Mouse (Mus musculus) heart, adult 2 months (tissue): Measurements from ENCODE around the gene Tnfaip3. TPM values are rescaled to one million over a fixed set of nuclear protein-coding genes. Genes with fewer than 3 reads are reported as not detected.

ENCODE experiments used
- DNase-seq, 2 experiments: peaks; one replicate each; pipeline ENCODE4 v3.0.0; 2021
- H3K27ac ChIP-seq: fragments of 200-600 bp; 2 replicates; pipeline ENCODE4 v1.8.1; 2022
- H3K27me3 ChIP-seq: fragments of 200-500 bp; 2 replicates; pipeline ENCODE4 v1.6.1; 2012; ENCODE audit warnings: mild to moderate bottlenecking, low read length, inconsistent platforms, mixed read lengths; ENCODE audit not compliant: control insufficient read depth, insufficient read depth
- H3K36me3 ChIP-seq: fragments of 200-500 bp; 2 replicates; pipeline ENCODE4 v1.6.1; 2012; ENCODE audit warnings: low read length, inconsistent platforms; ENCODE audit not compliant: control insufficient read depth, insufficient read depth
- H3K4me1 ChIP-seq: fragments of 200-500 bp; 2 replicates; pipeline ENCODE4 v1.6.1; 2011; ENCODE audit warnings: low read length; ENCODE audit not compliant: control insufficient read depth, insufficient read depth
- H3K4me3 ChIP-seq: fragments of 200-600 bp; 2 replicates; pipeline ENCODE4 v1.8.1; 2022
- H3K79me2 ChIP-seq: fragments of 200-500 bp; replicated peaks from 2 replicates; pipeline ENCODE4 v1.6.1; 2012; ENCODE audit warnings: mild to moderate bottlenecking, inconsistent platforms, low read length, moderate library complexity, mixed read lengths; ENCODE audit not compliant: control insufficient read depth, insufficient read depth
- H3K9ac ChIP-seq: fragments of 200-500 bp; 2 replicates; pipeline ENCODE4 v1.6.1; 2012; ENCODE audit warnings: low read depth, mild to moderate bottlenecking, control low read depth, inconsistent platforms, low read length, mixed read lengths
- CTCF ChIP-seq: fragments of 200-600 bp; IDR thresholded peaks from 2 replicates; pipeline ENCODE4 v1.8.1; 2022; ENCODE audit warnings: antibody characterized with exemption, mild to moderate bottlenecking, moderate library complexity
- EP300 ChIP-seq: fragments of 200-500 bp; IDR thresholded peaks from 2 replicates; pipeline ENCODE4 v1.6.1; 2011; ENCODE audit warnings: low read depth, low read length, control low read depth; ENCODE audit not compliant: insufficient read depth
- POLR2A ChIP-seq: fragments of 200-500 bp; IDR thresholded peaks from 2 replicates; pipeline ENCODE4 v1.6.1; 2011; ENCODE audit warnings: mild to moderate bottlenecking, low read depth, low read length, control low read depth; ENCODE audit not compliant: insufficient read depth
- WGBS: fragments of 180-500 bp; shearing (Covaris S2); methylation state at CpG from one replicate; pipeline ENCODE4 v1.1.7; 2018; 5-methylcytosine and 5-hydroxymethylcytosine counted together
- intact Hi-C: fragments of 180-260 bp; cut with DNase I; formaldehyde crosslinking; loops from one replicate; pipeline ENCODE4 v1.15.1; 2025
- polyA plus RNA-seq: library from polyadenylated mRNA; depleted of rRNA; stranded (reverse); fragments of >200 nt; gene quantifications from 2 replicates; pipeline ENCODE4 v1.2.3, GENCODE M21; 2012
- total RNA-seq, 2 experiments: library from RNA; stranded (reverse); gene quantifications; 2 replicates each; pipeline ENCODE4 v1.2.3; 2021

The Tnfaip3 gene
- total and polyA plus RNA-seq, 3 experiments = 1.5 to 2.1 (median 2.0) TPM

DNA sequence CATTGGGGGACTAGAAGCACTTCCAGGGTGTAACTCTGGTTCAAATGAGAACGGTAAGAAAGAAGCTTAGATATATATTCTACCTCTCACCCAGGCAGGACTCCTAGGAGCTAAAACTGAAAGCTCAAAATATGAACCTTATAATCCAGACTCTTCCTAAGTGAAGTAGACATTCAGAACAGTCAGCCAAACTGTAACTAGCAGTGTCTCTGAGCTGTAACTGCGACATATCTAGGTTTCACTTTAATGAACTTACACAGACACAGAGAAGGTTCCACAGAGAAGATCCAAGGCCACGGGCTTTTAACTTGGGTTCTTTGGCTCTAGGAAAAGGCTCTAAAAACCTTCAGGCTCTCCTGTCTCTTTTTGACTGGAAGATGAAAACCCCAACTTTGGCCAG lies 45.7 kb upstream of the Tnfaip3 start:
- Histone ChIP-seq H3K36me3 (peaks cover 8% of the 10 kb centered on the region), H3K27ac (no peak overlapping the region; the same call in 1 of the 2 replicates), H3K4me1 (peaks cover 9% of the 10 kb centered on the region), H3K27me3 (no peaks in the 10 kb centered on the region), H3K79me2 (no peaks in the 10 kb centered on the region), H3K4me3 (no peak overlapping the region), H3K9ac (no peak overlapping the region)
- no peak for TF ChIP-seq POLR2A
- intact Hi-C loops = no loop called here
- 92% methylated on average over 3 of the region's 3 CpGs for WGBS
- DNase-seq = no peak

- H3K4me3 ChIP-seq = no peak overlapping the region
- no peak for DNase-seq
- TF ChIP-seq POLR2A = no peak
- TF ChIP-seq CTCF = no peak
- TF ChIP-seq EP300 = no peak
- no peaks in the 10 kb centered on the region for H3K36me3 ChIP-seq
- H3K27me3 ChIP-seq = no peaks in the 10 kb centered on the region
- intact Hi-C loops = no loop called here
- H3K9ac ChIP-seq = no peak overlapping the region
- H3K27ac ChIP-seq = no peak overlapping the region
- H3K4me1 ChIP-seq = no peaks in the 10 kb centered on the region
- 62% methylated on average over 1 of the region's 1 CpGs for WGBS
- H3K79me2 ChIP-seq = no peaks in the 10 kb centered on the region
These were observed 38.1 kb upstream of the Tnfaip3 start for GRCm38 (mm10) chr10:19053524-19053923.

- WGBS = 43% methylated on average over 2 of the region's 2 CpGs
- no peak overlapping the region for H3K27ac ChIP-seq
- H3K36me3 ChIP-seq = no peaks in the 10 kb centered on the region
- no peak for TF ChIP-seq CTCF
- TF ChIP-seq POLR2A = no peak
- TF ChIP-seq EP300 = no peak
- H3K79me2 ChIP-seq = no peaks in the 10 kb centered on the region
- DNase-seq = no peak
- no peak overlapping the region for H3K9ac ChIP-seq
- H3K4me1 ChIP-seq = no peaks in the 10 kb centered on the region
- H3K27me3 ChIP-seq = no peaks in the 10 kb centered on the region
- no peak overlapping the region for H3K4me3 ChIP-seq
- intact Hi-C loops = no loop called here
These were observed 30.5 kb upstream of the Tnfaip3 start for GRCm38 (mm10) chr10:19045986-19046385.

- Histone ChIP-seq H3K27me3 (no peaks in the 10 kb centered on the region), H3K4me1 (no peaks in the 10 kb centered on the region), H3K79me2 (no peaks in the 10 kb centered on the region), H3K36me3 (no peaks in the 10 kb centered on the region), H3K9ac (no peak overlapping the region), H3K27ac (no peak overlapping the region), H3K4me3 (no peak overlapping the region)
- 89% methylated on average over 9 of the region's 9 CpGs for WGBS
- DNase-seq = no peak
- intact Hi-C loops = no loop called here
- TF ChIP-seq CTCF (no peak), EP300 (no peak), POLR2A (no peak)
These were observed 29.5 kb upstream of the Tnfaip3 start for GRCm38 (mm10) chr10:19044765-19045516.

DNA sequence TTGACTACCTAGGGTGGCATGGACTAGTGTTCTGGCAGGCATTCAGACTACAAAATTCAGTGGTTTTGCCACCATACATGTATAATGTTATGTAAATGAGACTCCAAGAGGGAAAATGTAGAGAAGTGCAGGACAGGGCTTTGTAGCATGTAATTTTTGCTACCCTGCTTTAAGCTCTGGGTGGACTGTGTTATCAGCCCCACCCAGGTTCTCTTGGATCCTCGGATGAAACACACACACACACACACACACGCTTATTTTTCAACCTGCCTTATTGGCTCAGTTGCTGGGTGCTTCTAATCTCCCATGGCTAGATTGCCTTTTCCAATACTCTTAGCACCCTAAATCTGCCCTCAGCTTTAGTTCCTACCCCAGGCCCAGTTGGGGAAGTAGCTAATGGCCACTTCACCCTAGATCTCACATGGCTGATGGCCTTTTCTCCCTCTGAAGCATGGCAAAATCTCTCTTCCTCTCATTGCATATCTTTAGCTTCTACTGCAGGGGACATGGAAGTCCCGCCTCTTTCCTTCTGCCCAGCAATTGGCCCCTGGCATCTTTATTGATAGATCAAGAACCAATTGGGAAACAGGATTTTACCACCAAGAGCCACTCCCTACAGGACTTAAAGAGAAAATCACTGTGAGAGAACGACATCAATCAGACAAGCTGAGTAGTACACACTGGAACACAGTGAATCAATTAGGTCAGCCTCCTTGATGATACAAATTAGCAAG lies 28.2 kb upstream of the Tnfaip3 start:
- Histone ChIP-seq H3K79me2 (no peaks in the 10 kb centered on the region), H3K4me1 (no peaks in the 10 kb centered on the region), H3K9ac (no peak overlapping the region), H3K27ac (no peak overlapping the region), H3K4me3 (no peak overlapping the region), H3K36me3 (no peaks in the 10 kb centered on the region), H3K27me3 (no peaks in the 10 kb centered on the region)
- 67% methylated on average over 4 of the region's 4 CpGs for WGBS
- TF ChIP-seq POLR2A (no peak), CTCF (no peak), EP300 (no peak)
- peak in 1 of 2 experiments; percentile 36 for DNase-seq
- intact Hi-C loops = no loop called here

DNA sequence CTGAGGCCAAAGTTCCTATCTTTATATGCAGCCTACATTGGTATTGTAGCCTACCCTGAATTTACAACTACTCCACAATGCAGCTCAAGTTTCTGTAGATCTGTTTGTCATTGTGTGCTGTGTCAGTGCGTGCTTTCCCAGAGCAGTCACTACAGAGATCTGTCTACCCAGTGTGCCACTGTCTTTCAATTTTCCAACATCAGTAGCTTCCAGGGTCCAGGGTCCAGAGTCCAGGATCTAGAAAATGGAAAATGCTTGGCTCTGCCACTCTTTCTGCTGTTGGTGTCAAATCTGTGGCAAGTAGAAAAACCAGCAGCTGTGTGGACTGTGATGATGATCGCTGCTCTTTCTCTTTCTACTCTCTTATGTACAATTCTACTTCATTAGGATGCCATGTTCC lies 24.7 kb upstream of the Tnfaip3 start:
- no peak overlapping the region for H3K4me3 ChIP-seq
- no peaks in the 10 kb centered on the region for H3K4me1 ChIP-seq
- intact Hi-C loops = no loop called here
- H3K79me2 ChIP-seq = no peaks in the 10 kb centered on the region
- H3K9ac ChIP-seq = no peak overlapping the region
- no peaks in the 10 kb centered on the region for H3K27me3 ChIP-seq
- no peaks in the 10 kb centered on the region for H3K36me3 ChIP-seq
- H3K27ac ChIP-seq = no peak overlapping the region
- WGBS = 94% methylated on average over 2 of the region's 2 CpGs
- no peak for TF ChIP-seq POLR2A
- no peak for TF ChIP-seq EP300
- TF ChIP-seq CTCF = no peak
- no peak for DNase-seq
